Mouse (Mus musculus) thymus, adult 2 months (tissue): ENCODE data around the gene Ndufs6.

Experiments
- CTCF ChIP-seq: fragments of 200-500 bp; IDR thresholded peaks from 2 replicates; pipeline ENCODE4 v1.5.1; 2012; ENCODE audit warnings: mild to moderate bottlenecking, control low read depth, low read length, moderate library complexity, borderline replicate concordance; ENCODE audit not compliant: control insufficient read depth, poor library complexity, insufficient read depth; ENCODE audit errors: extremely low read depth
- POLR2A ChIP-seq: fragments of 200-500 bp; IDR thresholded peaks from 2 replicates; pipeline ENCODE4 v1.6.1; 2012; ENCODE audit warnings: mild to moderate bottlenecking, low read length, control low read depth, moderate library complexity; ENCODE audit not compliant: control insufficient read depth, poor library complexity, insufficient read depth; ENCODE audit errors: extremely low read depth

GRCm38 (mm10) chr13:73299322-73299721 lies 29.0 kb downstream of the Ndufs6 start:
- no peak for TF ChIP-seq CTCF
- no peak for TF ChIP-seq POLR2A
